Mouse (Mus musculus): ENCODE data around the gene Wdr95.
A peak's percentile ranks its signal among the peaks of the same experiment; 100 is the strongest.

Wdr95 gene

DNA sequence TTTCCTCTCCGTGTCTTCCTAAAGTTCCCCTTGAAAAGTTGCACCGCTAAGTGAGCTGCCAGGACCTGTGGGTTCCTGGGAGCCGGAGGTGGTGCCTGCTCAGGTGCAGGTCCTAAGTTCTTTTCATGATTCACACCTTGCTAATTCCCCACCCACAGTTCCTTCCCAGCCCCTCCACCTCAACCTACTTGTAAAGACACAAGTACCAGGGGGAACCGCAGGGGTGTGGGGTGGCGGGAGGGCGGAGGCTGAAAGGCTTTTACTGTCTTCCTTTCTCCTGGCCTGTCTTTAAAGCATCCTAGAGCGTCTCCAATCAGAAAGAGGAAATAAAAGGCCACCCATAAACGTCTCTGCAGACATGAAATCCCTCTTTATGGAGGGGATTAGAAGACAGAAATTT lies 55.0 kb downstream of the Wdr95 start:
- no peak for DNase-seq

DNA sequence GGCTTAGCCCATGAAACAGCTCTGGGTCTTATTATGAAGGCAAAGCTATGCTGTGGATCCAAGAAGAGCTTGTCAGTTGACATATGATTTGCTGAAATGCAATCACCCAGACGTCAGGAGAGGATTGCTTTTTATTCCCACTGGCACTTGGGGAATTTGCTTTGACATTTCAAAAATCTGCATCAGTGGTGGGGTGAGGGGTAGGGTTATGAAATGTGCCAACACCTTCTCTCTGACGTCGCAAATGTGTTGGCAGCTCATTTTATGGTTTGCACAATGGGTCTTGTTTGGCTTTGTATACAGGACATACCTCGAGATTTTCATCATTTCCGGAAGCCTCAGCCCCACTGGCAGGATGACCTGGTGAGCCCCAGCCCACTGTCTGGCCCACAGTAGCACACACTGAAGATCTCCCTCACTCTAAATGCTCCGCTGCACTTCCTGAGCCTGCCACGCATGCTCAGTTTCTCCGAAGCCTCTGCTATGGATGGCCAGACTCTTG lies 55.7 kb downstream of the Wdr95 start:
- DNase-seq, result no peak

DNA sequence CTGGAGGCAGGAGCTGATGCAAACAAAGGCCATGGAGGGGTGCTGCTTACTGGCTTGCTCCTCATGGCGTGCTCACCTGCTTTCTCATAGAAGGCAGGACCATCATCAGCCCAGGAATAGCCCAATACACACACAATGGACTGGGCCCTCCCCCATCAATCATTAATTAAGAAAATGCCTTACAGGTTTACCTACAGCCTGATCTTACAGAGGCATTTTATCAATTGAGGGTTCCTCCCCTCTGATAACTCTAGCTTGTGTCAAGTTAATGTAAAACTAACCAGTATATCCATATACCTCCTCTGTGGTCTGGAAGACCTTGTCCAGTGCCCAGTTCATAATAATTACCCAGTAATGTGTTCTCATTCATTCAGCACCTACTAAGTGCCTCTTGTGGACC lies 56.8 kb downstream of the Wdr95 start:
- DNase-seq, result no peak

DNA sequence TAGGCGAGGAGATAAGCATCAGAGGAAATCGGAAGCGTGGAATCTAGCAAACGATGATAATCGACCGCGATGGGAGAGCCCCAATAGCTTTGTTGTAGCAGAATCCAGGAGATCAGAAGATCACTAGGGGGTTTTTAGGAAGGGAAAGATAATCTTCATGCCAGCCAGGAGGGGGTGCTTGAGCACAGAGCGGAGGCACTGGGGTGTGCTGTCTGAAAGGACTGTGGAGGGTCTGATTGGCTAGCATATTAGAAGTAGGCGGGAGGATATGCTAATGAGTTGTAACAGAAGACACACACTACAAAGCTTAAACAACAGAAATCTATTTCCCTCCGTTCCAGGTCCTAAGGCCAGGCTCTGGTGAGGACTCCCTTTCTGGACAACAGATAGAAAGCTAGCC lies 57.4 kb downstream of the Wdr95 start:
- no peak for DNase-seq

GRCm38 (mm10) chr5:149587327-149587895 lies 58.9 kb downstream of the Wdr95 start:
- no peak for DNase-seq

- DNase-seq, result no peak
These were observed 60.5 kb downstream of the Wdr95 start for GRCm38 (mm10) chr5:149588814-149589534.

GRCm38 (mm10) chr5:149589932-149590331 lies 61.5 kb downstream of the Wdr95 start:
- DNase-seq, result no peak

DNA sequence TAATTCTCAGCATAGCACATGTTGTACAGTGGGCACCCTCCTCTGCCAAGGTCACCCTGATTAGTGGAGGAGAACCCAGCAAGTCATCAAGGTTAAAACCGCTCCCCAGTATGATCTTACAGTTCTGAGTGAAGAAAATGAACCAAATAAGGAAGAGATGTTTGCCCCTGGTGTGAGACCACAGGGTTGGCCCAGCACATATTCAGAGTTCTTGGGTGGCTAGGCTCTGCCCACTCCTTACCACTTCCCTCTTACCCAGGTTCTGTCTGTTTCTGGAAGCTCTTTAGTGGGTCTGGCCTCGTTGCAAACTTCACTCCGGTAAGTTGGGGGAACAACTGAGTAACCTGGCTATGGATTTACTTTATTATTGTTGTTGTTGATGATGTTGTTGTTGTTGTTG lies 65.7 kb downstream of the Wdr95 start:
- no peak for DNase-seq

DNA sequence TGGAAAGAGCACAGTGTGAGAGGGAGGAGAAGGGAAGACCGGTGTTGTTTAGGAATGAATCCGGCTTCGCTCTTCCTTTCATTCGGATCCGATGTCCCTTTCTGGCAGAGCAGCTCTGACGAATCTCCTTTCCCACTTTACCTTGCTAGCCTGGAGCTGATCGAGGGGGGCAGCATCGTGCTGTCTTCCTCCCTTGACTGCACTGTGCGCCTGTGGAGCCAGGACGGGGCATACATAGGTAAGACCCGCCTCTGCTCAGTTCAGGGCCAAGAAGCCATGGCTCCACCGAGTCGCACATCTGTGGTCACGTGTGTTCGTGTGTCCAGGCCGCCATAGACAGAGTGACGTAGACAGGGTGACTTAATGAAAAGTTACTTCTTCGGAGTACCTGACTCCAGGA lies 68.9 kb downstream of the Wdr95 start:
- DNase-seq, result no peak

GRCm38 (mm10) chr5:149601996-149602395 lies 73.5 kb downstream of the Wdr95 start:
- DNase-seq, result no peak

- no peak for DNase-seq
These were observed 74.8 kb downstream of the Wdr95 start for GRCm38 (mm10) chr5:149603241-149603640.

GRCm38 (mm10) chr5:149607083-149607720 lies 78.7 kb downstream of the Wdr95 start:
- no peak for DNase-seq

DNA sequence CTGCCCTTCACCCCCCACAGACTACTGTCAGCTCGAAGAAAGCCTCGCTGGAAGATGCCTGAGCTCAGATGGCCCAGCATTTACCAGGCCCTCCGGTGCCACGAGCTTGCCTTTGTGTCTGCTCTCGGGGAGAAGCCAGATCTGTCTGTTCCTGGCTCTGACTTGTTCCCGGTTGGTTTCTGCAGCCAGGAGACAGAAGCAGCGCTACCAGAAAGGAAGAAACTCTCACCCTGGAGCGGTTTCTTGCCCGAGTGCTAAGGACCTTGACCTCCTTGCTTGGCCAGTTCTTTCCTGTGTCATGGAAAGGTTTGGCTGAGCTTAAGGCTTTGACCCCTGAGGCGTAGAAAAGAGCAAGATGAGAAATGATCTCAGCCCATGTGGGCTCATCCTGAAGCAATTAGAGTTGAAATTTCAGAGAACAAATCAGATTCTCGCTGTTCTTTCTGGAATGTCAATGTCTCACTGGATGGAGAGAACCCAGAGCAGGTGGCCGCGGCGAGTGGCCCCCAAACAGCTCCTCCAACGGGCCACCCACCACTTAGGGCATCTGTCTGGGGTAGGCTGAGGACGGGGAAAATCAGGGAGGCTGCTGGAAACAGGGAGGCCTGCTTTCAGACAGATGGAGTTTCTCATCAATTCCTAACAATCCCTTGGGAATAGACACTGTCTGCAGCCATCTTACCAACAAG lies 83.1 kb downstream of the Wdr95 start:
- no peak for DNase-seq

- no peak for DNase-seq
These were observed 83.7 kb downstream of the Wdr95 start for GRCm38 (mm10) chr5:149612165-149612518.

GRCm38 (mm10) chr5:149612740-149613139 lies 84.3 kb downstream of the Wdr95 start:
- peak; percentile 17 for DNase-seq

GRCm38 (mm10) chr5:149616138-149616537 lies 87.7 kb downstream of the Wdr95 start:
- DNase-seq, result no peak

- DNase-seq, result no peak
These were observed 88.3 kb downstream of the Wdr95 start for GRCm38 (mm10) chr5:149616817-149617216.

DNA sequence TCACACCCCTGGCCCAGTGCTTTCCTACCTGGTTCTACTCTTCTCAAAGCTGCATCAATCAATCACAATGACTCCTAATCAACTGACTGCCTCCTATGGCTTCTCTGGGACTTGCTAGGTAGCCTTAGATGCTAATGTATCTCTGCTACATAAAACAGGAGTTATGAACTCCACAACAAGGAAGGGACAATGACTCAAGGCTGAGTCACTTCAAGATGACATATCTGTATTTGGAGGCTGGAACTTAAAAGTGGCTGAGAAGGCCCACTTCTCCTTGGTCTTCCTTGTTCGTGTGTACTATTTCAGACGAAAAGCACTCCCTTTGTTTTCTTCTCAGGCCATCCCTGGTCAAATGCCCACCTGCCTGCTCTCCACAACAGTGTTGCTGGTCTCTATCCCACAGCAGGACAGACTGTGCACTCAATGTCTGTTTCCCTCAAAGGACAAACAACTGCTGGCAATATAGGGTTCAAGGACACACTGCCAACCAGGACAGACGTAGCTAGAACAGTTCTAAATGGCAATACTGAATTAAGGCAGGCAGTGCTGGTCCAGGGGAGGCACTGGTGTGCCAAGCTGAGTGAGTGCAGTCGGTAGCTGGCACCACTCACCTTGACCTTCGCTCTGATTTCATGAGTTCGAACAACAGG lies 89.4 kb downstream of the Wdr95 start:
- no peak for DNase-seq

- DNase-seq, result no peak
These were observed 93.7 kb downstream of the Wdr95 start for GRCm38 (mm10) chr5:149622152-149622551.

GRCm38 (mm10) chr5:149622644-149623043 lies 94.2 kb downstream of the Wdr95 start:
- DNase-seq, result no peak

DNA sequence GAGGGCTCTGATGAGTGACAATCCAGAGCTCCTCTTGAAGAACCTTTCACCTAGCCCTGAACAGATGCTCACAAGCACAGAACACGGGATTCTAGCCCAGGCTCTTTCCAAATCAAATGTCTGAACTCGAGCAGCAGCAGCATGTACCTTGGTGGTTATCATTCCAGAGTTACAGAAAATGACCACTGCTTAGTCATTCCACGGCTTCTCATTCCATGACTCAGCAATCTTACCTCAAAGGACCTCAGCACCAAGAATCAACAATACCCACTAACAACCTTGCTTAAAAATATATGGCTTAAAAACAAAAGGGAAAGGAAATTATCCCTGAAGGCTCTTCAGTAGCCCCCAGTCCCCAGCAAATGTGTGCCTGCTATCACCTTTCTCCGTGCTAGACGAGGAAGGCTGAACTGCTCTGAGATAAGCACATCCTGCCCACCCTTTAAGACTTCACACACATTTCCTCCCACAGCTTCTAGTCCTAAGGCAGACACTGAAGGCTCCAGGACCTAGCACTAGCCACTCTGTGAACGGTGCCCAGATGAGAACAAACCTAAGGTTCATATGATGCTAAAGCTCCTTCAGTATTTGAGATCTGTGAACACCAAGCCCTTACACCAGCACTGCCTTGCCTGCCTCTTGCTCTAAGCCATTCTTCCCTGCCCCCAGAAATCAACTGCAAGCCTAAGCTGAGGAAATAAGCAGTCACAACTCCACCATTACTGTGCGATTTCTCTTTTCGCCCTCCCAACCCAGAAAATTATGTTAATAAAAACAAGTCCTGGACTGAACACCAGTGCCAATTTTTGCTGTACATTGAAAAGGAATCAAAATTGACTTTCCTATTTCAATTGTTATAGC lies 95.6 kb downstream of the Wdr95 start:
- no peak for DNase-seq

DNA sequence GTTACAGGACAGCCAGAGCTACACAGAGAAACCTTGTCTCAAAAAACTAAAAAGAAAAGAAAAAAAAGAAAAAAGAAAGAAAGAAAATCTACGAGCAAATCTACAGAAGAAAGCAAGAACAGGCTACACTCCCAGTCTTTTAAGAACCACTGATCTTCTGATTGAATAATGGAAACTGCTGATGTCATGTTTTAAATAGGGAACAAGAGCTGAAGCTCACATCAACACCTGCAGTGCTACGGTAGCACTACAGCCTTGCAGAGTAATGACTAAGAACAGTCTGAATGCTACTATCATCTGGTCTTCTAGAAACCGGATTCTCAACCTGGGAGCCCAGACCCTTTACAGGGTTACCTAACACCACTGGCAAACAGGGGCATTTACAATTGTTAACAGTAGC lies 97.1 kb downstream of the Wdr95 start:
- DNase-seq, result no peak

Measured in embryo, embryonic 11 days (tissue).